Mouse (Mus musculus): ENCODE results near the gene Ptges3.

DNA sequence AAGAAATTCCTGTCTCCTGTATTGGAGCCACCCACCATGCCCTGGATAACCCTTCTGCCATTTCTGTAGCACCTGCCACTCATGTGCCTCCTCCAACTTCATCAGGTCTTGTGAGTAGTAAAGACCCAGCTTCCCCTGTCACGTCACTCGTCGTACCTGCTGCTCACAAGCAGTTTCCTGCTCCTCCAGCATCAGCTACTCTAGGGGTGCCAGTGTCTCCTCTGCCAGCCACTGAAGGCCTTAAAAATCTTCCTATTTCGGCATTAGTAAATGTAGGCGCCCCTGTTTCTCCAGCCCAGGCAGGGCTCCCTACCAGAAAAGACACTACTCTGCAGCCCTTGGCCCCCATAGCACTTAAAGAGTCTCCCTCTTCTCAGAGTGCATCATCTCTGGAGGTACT, 18.5 kb upstream of the Ptges3 start:
- TF ChIP-seq CTCF (IDR thresholded peaks at IDR 0.05; ENCODE audit: borderline replicate concordance, extremely low read depth, insufficient read depth, insufficient read length) (no peak), POLR2A (IDR thresholded peaks at IDR 0.05; ENCODE audit: borderline replicate concordance, extremely low read depth, insufficient read depth, insufficient read length, poor library complexity, severe bottlenecking) (no peak)
